Mouse (Mus musculus) lung, postnatal 0 days (tissue): ENCODE measurements around the gene St3gal6.

Experiments
- CTCF ChIP-seq: IDR thresholded peaks from 2 replicates; pipeline ENCODE4 v1.5.1; 2016; ENCODE audit warnings: antibody characterized with exemption, mild to moderate bottlenecking
- EP300 ChIP-seq: IDR thresholded peaks from 2 replicates; pipeline ENCODE4 v1.6.1; 2016; ENCODE audit warnings: antibody characterized with exemption, mild to moderate bottlenecking, control low read depth

- no peak for TF ChIP-seq CTCF
- no peak for TF ChIP-seq EP300
These were observed 30.6 kb upstream of the St3gal6 start for GRCm38 (mm10) chr16:58554673-58555072.
